Mouse (Mus musculus): Measurements from ENCODE around the gene Plpp1.

DNA sequence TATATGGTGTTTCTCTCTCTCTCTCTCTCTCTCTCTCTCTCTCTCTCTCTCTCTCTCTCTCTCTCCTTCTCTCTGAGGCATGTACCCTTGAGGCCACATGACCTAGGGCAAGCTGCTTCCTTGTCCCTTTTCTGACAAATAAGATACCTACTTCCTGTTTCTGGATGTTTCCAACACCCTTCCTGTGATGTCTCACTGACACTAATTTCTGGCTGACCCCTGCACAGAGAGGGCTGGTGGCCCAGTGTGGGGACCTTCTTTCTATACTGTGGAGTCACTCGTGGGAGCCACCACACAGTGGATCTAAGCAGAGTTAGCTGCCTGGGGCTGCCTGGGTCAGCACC is 40.1 kb upstream of the Plpp1 start:
- no peak for TF ChIP-seq CTCF (IDR thresholded peaks at IDR 0.05; ENCODE audit: insufficient read depth, low read length)
- no peak for TF ChIP-seq POLR2A (IDR thresholded peaks at IDR 0.05; ENCODE audit: borderline replicate concordance, extremely low read depth, low read depth, low read length)
